Mouse (Mus musculus): ENCODE data around the gene Pin1. TPM values are rescaled to one million over a fixed set of nuclear protein-coding genes. Genes with fewer than 3 reads are reported as not detected.
A peak's percentile ranks its signal among the peaks of the same experiment; 100 is the strongest.

The Pin1 gene
- polyA plus RNA-seq, 1 experiment from 2014 or later, result 50.8 TPM

GRCm38 (mm10) chr9:20712934-20713477, 61.1 kb downstream of the Pin1 start:
- no peak overlapping the region for H3K9ac ChIP-seq
- no peak overlapping the region for H3K4me3 ChIP-seq
- no peak overlapping the region for H3K27ac ChIP-seq
- no peaks in the 10 kb centered on the region for H3K4me1 ChIP-seq
- H3K9me3 ChIP-seq, result 0 out of 2 replicates have a peak, but pooled peaks cover 4% of the 10 kb centered on the region
- WGBS, result 65% methylated on average over 5 of the region's 5 CpGs
- H3K36me3 ChIP-seq, result no peaks in the 10 kb centered on the region
- no peaks in the 10 kb centered on the region for H3K27me3 ChIP-seq
- no peak for ATAC-seq (ENCODE audit: insufficient number of reproducible peaks, insufficient read depth, low FRiP score, low TSS enrichment)
- H3K4me2 ChIP-seq (replicated peaks), result no peak overlapping the region

GRCm38 (mm10) chr9:20713478-20713987, 61.6 kb downstream of the Pin1 start:
- 39% methylated on average over 6 of the region's 11 CpGs for WGBS
- H3K4me3 ChIP-seq, result no peak overlapping the region
- H3K4me2 ChIP-seq (replicated peaks), result no peak overlapping the region
- no peaks in the 10 kb centered on the region for H3K36me3 ChIP-seq
- H3K27ac ChIP-seq, result no peak overlapping the region
- 0 out of 2 replicates have a peak, but pooled peaks cover 4% of the 10 kb centered on the region for H3K9me3 ChIP-seq
- H3K27me3 ChIP-seq, result no peaks in the 10 kb centered on the region
- no peak overlapping the region for H3K9ac ChIP-seq
- H3K4me1 ChIP-seq, result no peaks in the 10 kb centered on the region
- ATAC-seq (ENCODE audit: insufficient number of reproducible peaks, insufficient read depth, low FRiP score, low TSS enrichment), result 0 out of 2 replicates have a peak, but pooled peaks have one; percentile 64

- H3K4me2 ChIP-seq (replicated peaks), result no peak overlapping the region
- H3K9ac ChIP-seq, result no peak overlapping the region
- no peak overlapping the region for H3K27ac ChIP-seq
- no peaks in the 10 kb centered on the region for H3K27me3 ChIP-seq
- ATAC-seq (ENCODE audit: insufficient number of reproducible peaks, insufficient read depth, low FRiP score, low TSS enrichment), result no peak
- H3K9me3 ChIP-seq, result 0 out of 2 replicates have a peak, but pooled peaks cover 4% of the 10 kb centered on the region
- WGBS, result 71% methylated on average over 7 of the region's 7 CpGs
- H3K4me1 ChIP-seq, result no peaks in the 10 kb centered on the region
- H3K4me3 ChIP-seq, result no peak overlapping the region
- no peaks in the 10 kb centered on the region for H3K36me3 ChIP-seq
Observed at GRCm38 (mm10) chr9:20715332-20715731, 63.4 kb downstream of the Pin1 start.

Other genes with a start within 250 kb of the Pin1 start
- gene Zfp26, start 191.9 kb upstream of the Pin1 start, polyA plus RNA-seq (2016; fragmentation: Nextera tagmentation; extraction: Ambion mirVana), result 28.2 and 33.9 TPM in 2 replicates
- 24.2 and 24.9 TPM in 2 replicates for gene Zfp426, start 159.3 kb upstream of the Pin1 start, polyA plus RNA-seq (2016; fragmentation: Nextera tagmentation; extraction: Ambion mirVana)
- 167 and 171 TPM in 2 replicates for gene Zfp266, start 130.7 kb upstream of the Pin1 start, polyA plus RNA-seq (2016; fragmentation: Nextera tagmentation; extraction: Ambion mirVana)
- gene Zfp846, start 70.8 kb upstream of the Pin1 start, polyA plus RNA-seq (2016; fragmentation: Nextera tagmentation; extraction: Ambion mirVana), result 26.7 and 26.8 TPM in 2 replicates
- gene Ubl5, start 9.2 kb upstream of the Pin1 start, polyA plus RNA-seq (2016; fragmentation: Nextera tagmentation; extraction: Ambion mirVana), result 409 and 415 TPM in 2 replicates
- gene Fbxl12, start 7.3 kb upstream of the Pin1 start, polyA plus RNA-seq (2016; fragmentation: Nextera tagmentation; extraction: Ambion mirVana), result 20.1 and 21.5 TPM in 2 replicates
- 9.5 and 10.4 TPM in 2 replicates for gene Olfm2, start 94.3 kb downstream of the Pin1 start, polyA plus RNA-seq (2016; fragmentation: Nextera tagmentation; extraction: Ambion mirVana)
- gene Col5a3, start 163.0 kb downstream of the Pin1 start, polyA plus RNA-seq (2016; fragmentation: Nextera tagmentation; extraction: Ambion mirVana), result 1.1 and 1.2 TPM in 2 replicates
- not detected in 2 replicates for gene Rdh8, start 166.4 kb downstream of the Pin1 start, polyA plus RNA-seq (2016; fragmentation: Nextera tagmentation; extraction: Ambion mirVana)
- gene A230050P20Rik, start 216.5 kb downstream of the Pin1 start, polyA plus RNA-seq (2016; fragmentation: Nextera tagmentation; extraction: Ambion mirVana), result 3.0 and 3.9 TPM in 2 replicates
- gene Angptl6, start 227.6 kb downstream of the Pin1 start, polyA plus RNA-seq (2016; fragmentation: Nextera tagmentation; extraction: Ambion mirVana), result 3.5 and 3.7 TPM in 2 replicates
- gene Ppan, start 236.1 kb downstream of the Pin1 start, polyA plus RNA-seq (2016; fragmentation: Nextera tagmentation; extraction: Ambion mirVana), result 75.0 and 79.3 TPM in 2 replicates
- 330 and 337 TPM in 2 replicates for gene Eif3g, start 246.5 kb downstream of the Pin1 start, polyA plus RNA-seq (2016; fragmentation: Nextera tagmentation; extraction: Ambion mirVana)

All from embryonic facial prominence, embryonic 12.5 days (tissue).